Mouse (Mus musculus) bone marrow macrophage, adult 2 months (primary cell): ENCODE data around the gene Tec. TPM values are rescaled to one million over a fixed set of nuclear protein-coding genes. Genes with fewer than 3 reads are reported as not detected.

Source experiments
- H3K27ac ChIP-seq: 2 replicates; pipeline ENCODE4 v1.5.1; 2012; ENCODE audit warnings: low read depth, low read length; ENCODE audit not compliant: insufficient read depth
- H3K4me1 ChIP-seq: 2 replicates; pipeline ENCODE4 v1.6.1; 2012; ENCODE audit warnings: low read length; ENCODE audit not compliant: control insufficient read depth, insufficient read depth
- H3K4me3 ChIP-seq: 2 replicates; pipeline ENCODE4 v1.5.1; 2012; ENCODE audit warnings: mild to moderate bottlenecking, low read length, moderate library complexity; ENCODE audit not compliant: insufficient read depth
- CTCF ChIP-seq: IDR thresholded peaks from 2 replicates; pipeline ENCODE4 v1.5.1; 2012; ENCODE audit warnings: low read depth, mild to moderate bottlenecking, low read length, moderate library complexity
- POLR2A ChIP-seq: IDR thresholded peaks from 2 replicates; pipeline ENCODE4 v1.6.1; 2012; ENCODE audit warnings: mild to moderate bottlenecking, low read depth, low read length, borderline replicate concordance
- polyA plus RNA-seq: library from polyadenylated mRNA; stranded (reverse); fragments of >200 nt; gene quantifications from 2 replicates; pipeline ENCODE4 v1.2.4, GENCODE M21; 2012; ENCODE audit not compliant: missing spikeins, insufficient read depth, insufficient read length

Tec gene
- polyA plus RNA-seq, 1 experiment: 71.7 TPM

GRCm38 (mm10) chr5:72904903-72905790 is 36.9 kb upstream of the Tec start:
- Histone ChIP-seq H3K27ac (peak overlapping the region; percentile 26), H3K4me3 (peak overlapping the region; percentile 6; the same call in 1 of the 2 replicates), H3K4me1 (peaks cover 21% of the 10 kb centered on the region)
- TF ChIP-seq CTCF (no peak), POLR2A (no peak)

GRCm38 (mm10) chr5:72902876-72903516 is 34.7 kb upstream of the Tec start:
- peaks cover 16% of the 10 kb centered on the region for H3K4me1 ChIP-seq
- no peak overlapping the region for H3K27ac ChIP-seq
- TF ChIP-seq CTCF (no peak), POLR2A (no peak)
- no peak overlapping the region for H3K4me3 ChIP-seq

GRCm38 (mm10) chr5:72902312-72902711 is 34.0 kb upstream of the Tec start:
- TF ChIP-seq POLR2A: no peak
- TF ChIP-seq CTCF: no peak
- Histone ChIP-seq H3K27ac (no peak overlapping the region), H3K4me3 (no peak overlapping the region), H3K4me1 (peaks cover 14% of the 10 kb centered on the region)

- no peak overlapping the region for H3K4me3 ChIP-seq
- TF ChIP-seq POLR2A (no peak), CTCF (no peak)
- H3K27ac ChIP-seq: no peak overlapping the region
- peaks cover 17% of the 10 kb centered on the region for H3K4me1 ChIP-seq
These were observed 33.6 kb upstream of the Tec start for GRCm38 (mm10) chr5:72901866-72902265.

- no peak overlapping the region for H3K4me3 ChIP-seq
- H3K4me1 ChIP-seq: peaks cover 12% of the 10 kb centered on the region
- TF ChIP-seq CTCF (no peak), POLR2A (no peak)
- H3K27ac ChIP-seq: no peak overlapping the region
These were observed 31.0 kb upstream of the Tec start for GRCm38 (mm10) chr5:72899255-72899654.

GRCm38 (mm10) chr5:72897998-72898397 is 29.7 kb upstream of the Tec start:
- peaks cover 10% of the 10 kb centered on the region for H3K4me1 ChIP-seq
- TF ChIP-seq CTCF (no peak), POLR2A (no peak)
- no peak overlapping the region for H3K27ac ChIP-seq
- no peak overlapping the region for H3K4me3 ChIP-seq

- H3K4me3 ChIP-seq: no peak overlapping the region
- TF ChIP-seq CTCF (no peak), POLR2A (no peak)
- no peak overlapping the region for H3K27ac ChIP-seq
- peaks cover 10% of the 10 kb centered on the region for H3K4me1 ChIP-seq
These were observed 28.4 kb upstream of the Tec start for GRCm38 (mm10) chr5:72896478-72897279.

GRCm38 (mm10) chr5:72895261-72895660 is 27.0 kb upstream of the Tec start:
- TF ChIP-seq CTCF: no peak
- TF ChIP-seq POLR2A: no peak

GRCm38 (mm10) chr5:72893987-72894386 is 25.7 kb upstream of the Tec start:
- peak; percentile 89 for TF ChIP-seq CTCF
- no peak for TF ChIP-seq POLR2A
- Histone ChIP-seq H3K27ac (no peak overlapping the region), H3K4me3 (no peak overlapping the region), H3K4me1 (peaks cover 10% of the 10 kb centered on the region)

More at GRCm38 (mm10) chr5:72895261-72895660, 27.0 kb upstream of the Tec start:
- Histone ChIP-seq H3K4me3 (no peak overlapping the region), H3K27ac (no peak overlapping the region), H3K4me1 (peaks cover 10% of the 10 kb centered on the region)
